Mouse (Mus musculus): ENCODE data around the gene Cog5.
"Not testable (repeated sequence)": the region's sequence is repeated elsewhere in the genome, so short reads cannot be mapped to it uniquely, and the experiment has no call there.

Gene Cog5

DNA sequence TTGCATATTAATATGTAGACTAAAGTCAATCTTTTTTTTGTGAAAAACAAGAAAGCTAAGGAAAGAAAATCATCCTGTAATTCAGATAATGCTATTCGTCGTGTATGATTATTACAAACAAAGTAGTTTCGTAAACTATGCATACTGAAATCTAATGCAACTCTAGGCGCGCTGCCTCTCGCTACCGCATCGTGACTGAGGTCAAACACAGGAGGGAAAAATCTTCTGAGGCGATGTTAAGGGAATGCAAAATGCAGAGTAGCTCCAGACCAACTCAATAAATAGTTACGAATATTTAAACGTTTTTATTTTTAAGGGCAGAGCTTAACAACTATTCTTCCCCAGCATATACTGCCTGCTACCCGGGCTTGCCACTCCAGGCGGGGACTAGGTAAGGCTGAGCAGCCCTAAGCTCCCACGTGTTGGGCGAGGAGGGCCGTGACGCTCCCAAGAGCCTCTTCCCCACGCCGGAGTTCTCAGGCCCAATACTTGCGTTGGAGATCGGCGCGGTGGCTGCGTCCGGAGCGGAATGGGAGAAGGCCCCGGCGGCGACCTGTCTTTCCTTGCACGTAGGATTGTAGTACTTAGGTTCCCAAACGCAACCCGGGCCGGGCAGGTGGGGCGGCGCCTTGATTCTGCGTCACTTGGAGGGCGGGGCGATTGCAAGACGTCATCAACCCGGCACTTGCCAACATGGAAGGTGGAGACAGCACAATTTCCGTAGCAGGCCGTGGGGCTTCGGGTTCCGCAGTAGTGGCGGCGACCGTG lies at the start of gene Cog5, which contains the start of gene Dus4l:
Gene Cog5, plus strand, starts transcription at position 673 of the 768 bp plus-strand sequence.
Gene Dus4l, minus strand, starts transcription at position 630 of the 768 bp plus-strand sequence.
- DNase-seq (ENCODE audit: low read depth): peak; percentile 95

DNA sequence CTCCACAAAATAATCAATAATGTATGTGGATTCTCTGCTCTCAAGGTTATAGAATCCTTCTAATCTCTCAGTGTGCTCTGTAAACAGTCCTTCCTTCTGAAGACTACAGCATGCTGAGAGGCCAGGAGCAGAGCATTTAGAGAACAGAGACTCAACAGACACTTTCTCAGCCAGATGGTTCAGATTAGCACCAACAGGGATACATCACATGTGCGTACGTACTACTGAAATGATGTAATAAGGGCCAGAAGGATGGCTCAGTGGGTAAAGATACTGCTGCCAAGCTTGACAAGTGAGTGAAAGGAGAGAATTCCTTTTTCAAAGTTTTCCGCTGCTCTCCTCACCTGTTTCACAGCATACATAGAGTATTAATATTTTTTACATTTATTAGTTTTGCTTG lies 49.8 kb upstream of the Cog5 start:
- no peak for DNase-seq (ENCODE audit: low read depth)

DNA sequence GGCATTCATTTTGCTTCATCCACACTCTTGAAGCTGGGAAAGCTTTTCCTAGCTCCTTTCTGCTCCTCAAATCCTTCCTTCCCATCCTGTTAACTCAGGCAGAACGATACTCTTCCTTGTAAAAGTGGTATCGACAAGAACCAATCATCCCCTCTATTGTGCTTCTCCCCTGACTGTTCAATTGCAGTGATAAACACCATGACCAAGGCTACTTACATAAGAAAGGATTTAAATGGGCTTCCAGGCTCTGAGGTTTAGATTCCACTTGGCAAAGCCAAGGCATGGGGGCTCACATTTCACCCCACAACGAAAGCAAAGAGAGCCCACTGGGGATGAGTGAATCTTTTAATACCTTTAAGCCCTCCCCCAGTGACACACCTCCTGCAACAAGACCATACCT lies 46.5 kb upstream of the Cog5 start:
- DNase-seq (ENCODE audit: low read depth): no peak

DNA sequence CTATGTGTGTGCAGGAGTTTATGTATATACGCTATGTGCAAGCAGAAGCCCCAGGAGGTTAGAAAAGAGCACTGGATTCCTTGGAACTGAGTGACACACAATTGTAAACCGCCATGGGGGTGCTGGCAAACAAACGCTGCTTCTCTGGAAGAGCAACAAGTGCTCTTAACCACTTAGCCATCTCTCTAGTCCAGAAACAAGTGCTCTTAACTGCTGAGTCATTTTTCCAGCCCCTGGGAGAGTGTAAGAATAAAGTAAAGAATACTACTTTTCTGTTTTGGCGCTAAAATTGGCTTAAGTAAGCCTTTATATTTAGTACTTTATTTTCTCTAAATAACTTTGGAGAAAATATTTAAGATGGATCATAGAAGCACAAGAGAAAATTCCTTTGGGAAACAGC lies 41.3 kb upstream of the Cog5 start:
- peak; percentile 29 for DNase-seq (ENCODE audit: low read depth)

DNA sequence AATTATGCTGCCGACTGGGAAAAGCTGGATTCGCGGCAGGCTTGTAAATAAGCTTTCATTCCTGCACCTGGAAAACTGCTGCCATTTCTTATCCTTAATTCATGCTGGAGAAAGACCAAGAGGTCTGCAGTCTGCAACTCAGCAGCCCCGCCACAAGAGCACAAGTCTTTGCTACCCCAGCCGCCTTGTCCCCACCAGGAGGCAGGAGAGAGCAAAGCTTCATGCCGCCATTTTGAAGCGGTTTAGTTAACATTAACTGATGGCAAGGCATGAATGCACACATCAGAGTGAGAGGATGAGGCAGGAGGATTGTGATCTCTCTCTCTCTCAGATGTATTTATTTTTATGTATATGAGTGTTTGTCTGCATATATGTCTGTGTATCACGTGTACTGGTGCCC lies 34.6 kb upstream of the Cog5 start:
- DNase-seq (ENCODE audit: low read depth): no peak

DNA sequence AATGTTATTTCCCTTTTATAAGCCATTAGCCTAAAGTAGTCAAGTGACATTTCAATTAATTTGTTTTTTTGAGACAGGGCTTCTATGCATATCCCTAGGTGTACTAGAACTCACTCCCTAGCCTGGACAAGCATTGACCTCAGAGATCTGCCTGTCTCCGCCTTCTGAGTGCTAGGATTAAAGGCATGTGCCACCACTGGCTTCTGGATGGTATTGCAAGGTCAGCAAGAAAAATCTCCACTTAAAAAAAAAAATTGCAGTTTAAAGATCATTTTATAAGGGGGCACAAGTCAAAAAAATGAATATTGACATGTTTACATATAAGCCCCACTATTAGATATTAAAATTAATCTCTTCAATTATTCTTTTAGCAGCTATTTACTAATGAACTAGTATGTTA lies 29.7 kb upstream of the Cog5 start:
- peak; percentile 10 for DNase-seq (ENCODE audit: low read depth)

DNA sequence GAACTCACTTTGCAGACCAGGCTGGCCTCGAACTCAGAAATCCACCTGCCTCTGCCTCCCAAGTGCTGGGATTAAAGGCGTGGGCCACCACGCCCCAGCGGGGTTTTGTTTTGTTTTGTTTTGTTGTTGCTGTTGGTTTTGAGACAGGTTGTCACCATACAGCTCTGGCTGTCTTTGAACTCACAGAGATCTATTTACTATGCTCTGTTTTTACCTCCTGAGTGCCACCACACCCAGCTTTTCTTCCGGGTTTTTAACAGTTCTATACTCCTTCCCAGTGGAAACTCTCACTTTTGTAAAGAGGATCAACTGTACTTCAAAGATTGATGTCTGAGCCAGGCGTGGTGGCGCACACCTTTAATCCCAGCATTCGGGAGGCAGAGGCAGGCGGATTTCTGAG lies 26.3 kb upstream of the Cog5 start:
- not testable (repeated sequence) for DNase-seq (ENCODE audit: low read depth)

DNA sequence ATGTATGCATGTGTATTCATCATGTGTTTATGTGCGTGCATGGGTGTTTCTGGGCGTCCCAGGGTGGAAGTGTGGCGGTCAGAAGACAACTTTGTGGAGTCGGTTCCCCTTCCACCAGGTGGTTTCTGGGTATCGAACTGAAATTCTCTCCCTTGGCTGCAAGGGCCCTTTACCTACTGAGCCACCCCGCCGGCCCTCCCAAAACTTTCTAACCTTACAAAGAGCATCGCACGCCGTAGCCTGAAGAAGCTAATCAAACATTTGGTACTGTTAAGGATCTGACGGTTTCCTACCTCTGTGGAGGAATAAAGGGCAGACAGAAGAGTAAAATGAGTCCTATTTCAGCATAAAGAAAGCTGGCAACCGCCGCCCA lies 20.7 kb upstream of the Cog5 start:
- peak; percentile 65 for DNase-seq (ENCODE audit: low read depth)

DNA sequence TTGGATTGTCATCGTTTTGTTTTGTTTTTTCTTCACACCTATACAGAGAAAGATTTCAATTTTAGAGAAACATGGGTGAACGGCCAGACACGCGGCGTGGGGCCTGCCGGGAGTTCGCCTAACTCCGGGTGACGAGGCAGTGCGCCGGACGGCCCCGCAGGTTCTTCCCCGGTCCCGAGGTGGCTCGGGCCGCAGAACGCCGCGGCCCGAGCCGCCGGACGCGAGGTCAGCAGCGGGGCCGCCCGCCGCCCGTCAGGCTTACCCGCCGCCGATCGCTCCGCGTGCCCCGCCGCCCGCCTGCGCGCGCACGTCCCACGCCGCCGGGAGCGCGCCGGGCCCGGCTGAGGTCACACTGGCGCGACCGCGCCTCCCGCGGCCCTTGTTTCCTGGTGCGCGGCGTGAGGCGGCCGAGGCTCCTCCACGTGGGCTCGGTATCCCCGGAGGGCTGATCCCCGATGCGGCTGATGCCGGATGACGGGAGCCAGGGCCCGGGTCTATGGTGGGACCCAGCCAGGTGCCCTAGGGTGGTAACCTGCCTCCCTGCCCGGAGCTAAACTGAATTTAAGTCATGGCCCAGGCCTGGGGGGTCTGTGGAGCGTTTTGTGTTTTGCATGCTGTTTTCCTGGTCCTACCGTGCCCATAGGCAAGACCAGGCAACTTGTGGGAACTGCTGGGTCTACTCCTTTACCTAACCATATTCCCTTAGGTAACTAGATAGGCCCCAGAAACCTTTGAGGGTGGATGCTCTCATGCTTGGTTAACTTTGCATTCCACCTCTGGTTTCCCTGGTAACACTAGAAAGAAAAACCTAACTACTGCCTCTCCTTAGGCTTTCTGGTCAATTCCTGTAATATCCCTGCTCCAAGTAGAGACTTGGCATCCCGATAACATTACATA lies 20.1 kb upstream of the Cog5 start, which contains the start of gene Bcap29:
Gene Bcap29, minus strand, starts transcription at position 316 of the 897 bp plus-strand sequence.
- peak; percentile 67 for DNase-seq (ENCODE audit: low read depth)

DNA sequence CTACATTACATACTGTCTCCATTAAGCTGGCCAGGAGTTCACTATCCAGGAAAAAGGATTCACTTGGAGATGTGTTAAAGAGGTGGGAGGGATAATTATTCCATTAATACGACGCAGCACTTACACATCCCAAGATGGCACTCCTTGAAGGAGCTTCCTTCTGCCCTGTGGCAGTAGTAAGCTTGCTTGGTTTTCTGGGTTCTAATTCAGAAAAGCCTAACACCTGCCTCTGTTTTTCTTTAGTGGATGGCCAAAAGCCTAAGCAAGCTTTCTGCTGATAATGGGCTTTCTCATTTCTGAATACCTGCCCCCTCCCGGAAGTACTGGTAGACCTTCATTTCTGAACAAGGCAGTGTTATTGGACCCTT lies 19.4 kb upstream of the Cog5 start:
- DNase-seq (ENCODE audit: low read depth): no peak

DNA sequence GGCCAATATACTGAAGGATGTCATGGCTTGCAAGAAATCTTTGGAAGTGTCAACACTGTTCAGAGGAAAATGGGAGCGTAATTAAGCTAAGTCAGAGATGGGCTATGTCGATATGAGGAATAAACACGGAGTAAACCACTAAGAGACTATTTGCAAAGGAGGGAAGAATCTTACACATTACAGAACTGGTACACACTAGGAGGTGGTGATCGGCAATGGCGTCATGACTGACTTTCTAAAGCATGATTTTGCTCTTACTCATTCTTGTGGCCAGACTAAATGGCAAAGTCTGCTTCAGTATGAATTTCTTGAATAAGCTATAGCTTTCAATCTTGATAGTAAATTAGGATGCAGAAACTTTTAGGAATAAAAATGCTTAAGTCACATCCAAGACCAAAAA lies 1.1 kb upstream of the Cog5 start:
- DNase-seq (ENCODE audit: low read depth): peak; percentile 53

DNA sequence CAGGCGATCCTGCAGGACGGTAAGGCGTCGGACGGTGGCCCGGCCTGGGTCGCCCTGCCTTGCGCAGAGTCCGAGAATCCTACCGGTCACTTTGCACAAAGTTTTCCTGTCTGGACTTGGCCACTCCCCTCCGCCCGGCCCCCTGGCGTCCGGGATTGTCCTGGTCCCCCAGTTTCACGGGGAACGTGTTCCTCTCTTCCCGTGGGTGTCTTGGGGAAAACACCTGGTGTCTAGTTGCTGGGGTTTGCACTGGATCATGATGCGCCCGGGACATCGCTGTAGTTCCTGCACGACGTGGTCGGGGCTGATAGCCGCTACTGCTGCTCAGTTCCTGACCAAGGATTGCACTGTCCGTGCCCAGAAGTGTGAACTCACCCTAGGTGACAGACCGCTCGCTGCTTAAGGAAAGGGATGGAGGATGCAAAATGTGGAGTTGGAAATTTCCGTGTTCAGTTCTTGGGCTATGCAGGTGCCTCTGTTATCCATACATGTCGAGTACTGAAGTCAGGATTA lies 352 bp downstream of the Cog5 start:
- DNase-seq (ENCODE audit: low read depth): no peak

DNA sequence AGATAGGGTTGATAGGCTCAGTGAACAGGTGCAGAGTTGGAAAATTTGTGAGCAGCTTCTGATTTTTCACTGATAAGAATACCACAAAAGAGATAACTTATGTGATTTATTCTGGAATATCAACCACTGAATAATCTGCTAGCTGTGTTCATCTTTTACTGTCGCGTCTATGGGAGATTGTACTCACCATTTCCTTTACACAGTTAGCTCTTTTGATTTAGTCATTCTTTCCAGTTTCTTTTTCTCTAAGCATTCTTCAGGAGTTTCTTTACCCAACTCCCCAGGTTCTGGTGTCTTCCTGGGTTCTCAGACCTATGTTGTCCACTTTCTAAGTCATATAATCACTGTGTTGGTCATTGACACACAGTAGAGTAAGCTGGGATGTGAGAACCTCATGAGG lies 2.2 kb downstream of the Cog5 start:
- DNase-seq (ENCODE audit: low read depth): no peak

DNA sequence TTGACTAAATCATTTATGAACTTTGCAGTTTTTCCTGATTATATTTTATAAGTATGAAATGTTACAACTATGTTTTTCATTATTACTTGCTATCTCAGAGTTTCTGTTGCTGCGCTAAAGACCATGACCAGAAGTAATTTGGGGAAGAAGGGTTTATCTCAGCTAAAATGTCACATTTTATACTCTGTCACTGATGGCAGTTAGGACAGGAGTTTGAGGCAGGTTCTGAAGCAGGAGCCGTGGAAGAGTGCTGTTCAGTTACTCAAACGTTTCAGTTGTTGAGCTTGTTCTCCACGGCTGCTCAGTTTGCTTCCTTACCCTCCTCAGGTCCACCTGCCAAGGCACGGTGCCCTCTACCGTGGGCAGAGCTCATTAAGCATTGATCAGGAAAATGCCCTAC lies 11.3 kb downstream of the Cog5 start:
- DNase-seq (ENCODE audit: low read depth): no peak

DNA sequence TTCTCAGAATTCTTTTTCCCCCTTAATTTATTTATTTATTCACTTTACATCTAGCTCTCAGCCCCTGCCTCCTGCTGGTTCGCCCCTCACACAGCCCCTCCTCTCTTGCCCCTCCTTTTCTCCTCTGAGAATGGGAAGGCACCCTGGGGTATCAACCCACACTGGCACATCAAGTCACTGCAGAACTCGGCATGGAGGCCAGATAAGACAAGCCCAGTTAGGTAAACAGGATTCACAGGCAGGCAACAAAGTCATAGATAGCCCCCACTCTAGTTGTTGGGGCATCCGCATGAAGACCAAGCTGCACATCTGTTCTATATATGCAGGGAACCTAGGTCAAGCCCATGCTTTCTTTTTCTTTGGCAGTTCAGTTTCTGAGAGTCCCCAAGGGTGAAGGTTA lies 12.5 kb downstream of the Cog5 start:
- DNase-seq (ENCODE audit: low read depth): no peak

DNA sequence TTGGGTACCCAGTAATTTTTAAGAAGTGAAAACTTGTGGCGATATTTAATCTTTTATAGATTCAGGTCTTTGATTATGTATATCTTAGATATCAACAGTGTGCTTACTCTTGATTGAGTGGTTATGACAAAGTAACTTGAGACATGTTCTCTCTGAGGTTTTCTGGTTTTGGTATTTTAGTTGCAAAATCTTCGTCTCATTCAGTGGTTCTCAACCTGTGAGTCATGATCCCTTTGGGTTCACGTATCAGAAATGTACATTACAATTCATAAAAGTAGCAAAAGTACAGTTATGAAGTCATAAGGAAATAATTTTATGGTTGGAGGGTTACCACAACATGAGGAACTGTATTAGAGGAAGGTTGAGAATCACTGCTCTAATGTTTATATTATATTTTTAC lies 32.0 kb downstream of the Cog5 start:
- peak; percentile 84 for DNase-seq (ENCODE audit: low read depth)

DNA sequence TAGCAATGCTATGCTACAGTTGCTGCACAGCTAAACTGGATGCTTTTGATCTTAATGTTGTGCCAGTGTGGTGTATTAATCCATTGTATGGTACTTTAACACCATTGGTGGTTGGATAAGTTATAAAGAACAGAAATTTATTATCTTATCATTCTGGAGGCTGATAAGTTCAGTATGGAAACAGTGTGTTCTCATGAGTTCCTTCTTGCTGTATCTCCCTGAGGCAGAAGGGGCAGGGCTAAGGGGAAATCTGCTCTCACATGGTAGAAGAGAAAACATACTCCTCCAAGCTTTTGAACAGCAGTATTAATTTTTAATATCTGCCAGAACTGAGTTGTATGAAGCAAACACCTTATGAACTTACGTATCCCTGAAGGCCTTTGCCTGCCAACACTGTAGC lies 38.6 kb downstream of the Cog5 start:
- DNase-seq (ENCODE audit: low read depth): no peak

DNA sequence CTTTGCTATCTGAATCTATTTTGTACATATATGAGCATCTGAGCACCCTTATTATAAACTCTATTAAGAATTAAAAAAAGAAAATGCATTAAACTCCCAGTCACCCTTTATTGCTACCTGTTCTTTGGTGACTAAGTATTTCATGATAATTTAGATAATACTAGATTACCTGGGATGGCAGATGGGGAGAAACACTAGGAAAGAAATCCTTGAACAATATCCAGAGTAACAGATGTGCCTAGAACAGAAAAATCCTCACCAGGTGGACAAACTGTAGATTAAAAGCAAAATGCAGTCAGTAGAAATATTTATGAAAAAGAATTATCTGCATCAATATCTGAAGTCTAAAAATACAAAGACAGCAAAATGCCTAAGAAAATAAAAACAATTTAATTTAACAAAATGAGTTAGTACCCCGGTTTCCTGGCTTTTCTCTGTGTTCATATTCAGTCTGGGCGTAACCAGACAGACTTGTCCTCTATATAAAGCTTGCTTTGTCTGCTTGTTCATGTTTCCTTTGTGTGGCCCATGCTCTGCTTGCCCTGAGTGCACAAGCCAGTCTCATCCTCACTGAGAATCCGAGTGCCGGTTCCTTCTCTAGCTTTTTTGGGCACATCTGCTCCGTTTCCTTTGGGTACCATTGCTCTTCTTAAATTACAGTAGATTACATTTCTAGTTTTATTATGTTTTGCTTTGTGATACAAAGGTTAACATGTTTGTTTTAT lies 46.1 kb downstream of the Cog5 start:
- no peak for DNase-seq (ENCODE audit: low read depth)

DNA sequence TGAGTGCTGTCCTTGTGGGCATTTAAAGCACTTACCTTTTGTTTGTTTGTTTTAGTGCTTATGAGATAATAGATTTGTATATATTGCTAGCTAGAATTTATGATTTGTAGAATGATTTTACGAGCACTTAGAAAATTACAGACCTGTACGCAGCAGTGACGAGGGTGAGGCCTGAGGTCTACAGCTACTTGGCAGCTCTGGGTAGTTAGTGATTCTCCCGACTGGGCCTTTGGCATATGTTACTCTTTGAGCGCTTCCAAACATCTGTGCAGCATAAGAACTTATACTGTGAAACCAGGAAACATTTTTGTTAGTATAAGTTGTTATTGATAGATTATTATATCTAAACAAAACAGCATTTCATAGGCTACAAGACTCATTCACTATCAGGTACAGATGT lies 46.7 kb downstream of the Cog5 start:
- DNase-seq (ENCODE audit: low read depth): no peak

DNA sequence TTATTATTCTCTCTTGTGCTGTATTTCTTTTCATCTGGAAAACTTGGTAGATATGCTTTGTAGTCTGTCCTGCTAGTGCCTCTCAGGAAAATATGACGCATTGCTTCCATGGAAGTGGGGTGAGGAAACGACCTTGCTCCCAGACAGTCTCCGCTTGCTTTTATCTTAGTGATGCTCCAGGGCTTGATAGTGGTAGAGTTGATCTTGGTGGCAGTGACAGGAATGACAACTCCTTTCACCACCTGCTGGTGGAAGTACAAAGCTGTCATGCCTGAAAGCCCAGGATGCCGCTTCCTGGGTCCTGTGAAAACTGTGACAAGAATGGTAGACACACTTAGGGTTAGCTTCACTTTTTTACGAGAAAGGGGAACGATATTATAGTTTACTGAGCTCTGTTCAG lies 49.2 kb downstream of the Cog5 start:
- DNase-seq (ENCODE audit: low read depth): peak; percentile 54

DNA sequence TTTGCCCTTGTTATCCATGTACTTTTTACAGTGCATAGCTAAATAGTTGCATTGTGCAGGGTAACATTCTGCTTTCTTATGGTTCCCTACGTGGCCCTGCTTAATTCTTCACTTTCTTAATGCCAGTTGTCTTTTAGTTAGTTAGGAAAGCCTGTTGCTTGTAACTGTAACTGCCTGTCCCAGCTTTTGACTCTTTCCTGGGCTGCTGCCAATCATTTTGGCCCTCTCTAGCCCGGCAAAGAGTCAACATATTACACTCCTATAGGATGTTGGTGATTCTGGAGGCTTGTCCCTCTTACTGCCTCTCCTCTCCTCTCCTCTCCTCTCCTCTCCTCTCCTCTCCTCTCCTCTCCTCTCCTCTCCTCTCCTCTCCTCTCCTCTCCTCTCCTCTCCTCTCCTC lies 51.5 kb downstream of the Cog5 start:
- no peak for DNase-seq (ENCODE audit: low read depth)

DNA sequence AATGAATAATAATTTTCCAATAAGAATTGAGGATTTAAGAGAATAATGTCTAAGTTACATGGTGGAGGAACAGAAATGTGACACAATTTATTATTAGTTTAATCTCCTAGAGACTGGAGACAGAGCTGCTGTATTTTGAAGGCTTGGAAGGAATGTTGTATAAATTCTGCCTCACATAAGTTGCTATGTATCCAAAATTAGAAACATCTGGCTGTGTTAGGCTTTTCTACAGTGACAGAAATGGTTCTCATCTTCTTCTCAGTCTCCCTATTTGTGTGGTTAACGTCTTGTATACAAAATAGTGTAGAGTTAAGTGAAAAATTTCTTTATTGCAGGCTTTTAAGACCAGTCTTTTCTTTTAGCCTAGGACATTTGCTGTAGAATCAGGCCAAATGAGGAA lies 52.9 kb downstream of the Cog5 start:
- no peak for DNase-seq (ENCODE audit: low read depth)
